Mouse (Mus musculus): ENCODE measurements around the gene Mns1. TPM values are rescaled to one million over a fixed set of nuclear protein-coding genes. Genes with fewer than 3 reads are reported as not detected.
"Not testable (repeated sequence)": the region's sequence is repeated elsewhere in the genome, so short reads cannot be mapped to it uniquely, and the experiment has no call there.

Gene Mns1
- polyA plus RNA-seq (2012; ENCODE audit: insufficient read depth, low replicate concordance), result 1.1 TPM in 1 of 2 replicates, not detected in the other

DNA sequence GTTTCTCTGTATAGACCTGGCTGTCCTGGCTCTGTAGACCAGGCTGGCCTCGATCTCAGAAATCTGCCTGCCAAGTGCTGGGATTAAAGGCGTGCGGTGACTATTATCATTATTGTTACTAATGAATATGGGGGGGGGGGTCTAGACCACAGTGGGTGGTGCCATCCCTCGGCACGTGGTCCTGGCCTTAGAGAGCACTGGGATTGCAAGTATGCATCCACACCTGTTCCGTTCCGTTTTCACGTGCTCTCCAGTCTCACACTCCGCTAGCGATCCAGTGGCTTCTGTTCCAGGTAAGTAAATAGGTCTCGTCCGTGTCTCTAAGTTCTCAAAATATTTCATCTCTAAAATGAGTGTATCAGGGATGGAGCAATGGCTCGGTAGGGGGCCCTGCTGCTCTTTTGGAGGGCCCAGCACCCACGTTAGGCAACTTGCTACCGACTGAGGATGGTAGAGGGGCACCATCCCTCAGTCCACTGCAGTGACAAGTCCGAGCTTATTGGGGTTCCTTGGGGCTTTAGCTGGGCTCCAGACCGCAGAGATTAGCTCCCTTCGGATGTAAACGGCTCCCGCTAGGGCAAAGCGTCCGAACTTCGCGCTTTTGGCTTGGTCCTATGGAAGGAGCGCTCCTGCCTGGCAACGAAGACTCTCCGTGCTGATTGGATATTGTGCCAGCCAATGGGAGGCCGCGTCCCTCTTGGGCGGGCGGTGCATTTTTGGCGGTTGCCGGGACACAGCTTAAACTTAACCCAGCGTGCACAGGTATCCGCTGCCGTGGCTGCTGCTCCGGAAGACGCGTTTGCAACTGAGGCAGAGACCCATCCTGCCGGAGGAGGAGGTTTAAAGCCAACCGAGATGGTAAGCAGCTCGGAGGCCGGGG is at the start of gene Mns1:
TSS of gene Mns1 (plus strand) at position 190 of the 880 bp plus-strand sequence.
- Histone ChIP-seq H3K36me3 (replicated peaks; ENCODE audit: low read length) (no peaks in the 10 kb centered on the region), H3K4me3 (replicated peaks) (peak within 1 kb of the TSS; percentile 91), H3K9me3 (no peaks in the 10 kb centered on the region), H3K4me1 (peaks cover 47% of the 10 kb centered on the region), H3K27me3 (replicated peaks) (no peaks in the 10 kb centered on the region)
- TF ChIP-seq FLI1 (IDR thresholded peaks at IDR 0.05; ENCODE audit: low read length), result no peak
- TF ChIP-seq GATA1 (IDR thresholded peaks at IDR 0.05; ENCODE audit: borderline replicate concordance, low read length), result no peak

GRCm38 (mm10) chr9:72388934-72389333 is 48.9 kb upstream of the Mns1 start:
- Histone ChIP-seq H3K9me3 (no peaks in the 10 kb centered on the region), H3K36me3 (replicated peaks; ENCODE audit: low read length) (no peaks in the 10 kb centered on the region), H3K4me1 (no peaks in the 10 kb centered on the region), H3K27me3 (replicated peaks) (peaks cover 12% of the 10 kb centered on the region), H3K4me3 (replicated peaks) (no peak overlapping the region)
- TF ChIP-seq GATA1 (IDR thresholded peaks at IDR 0.05; ENCODE audit: borderline replicate concordance, low read length), result no peak
- no peak for TF ChIP-seq FLI1 (IDR thresholded peaks at IDR 0.05; ENCODE audit: low read length)

GRCm38 (mm10) chr9:72389431-72390002 is 48.3 kb upstream of the Mns1 start:
- TF ChIP-seq GATA1 (IDR thresholded peaks at IDR 0.05; ENCODE audit: borderline replicate concordance, low read length) (no peak), FLI1 (IDR thresholded peaks at IDR 0.05; ENCODE audit: low read length) (no peak)
- H3K4me1 ChIP-seq, result no peaks in the 10 kb centered on the region

DNA sequence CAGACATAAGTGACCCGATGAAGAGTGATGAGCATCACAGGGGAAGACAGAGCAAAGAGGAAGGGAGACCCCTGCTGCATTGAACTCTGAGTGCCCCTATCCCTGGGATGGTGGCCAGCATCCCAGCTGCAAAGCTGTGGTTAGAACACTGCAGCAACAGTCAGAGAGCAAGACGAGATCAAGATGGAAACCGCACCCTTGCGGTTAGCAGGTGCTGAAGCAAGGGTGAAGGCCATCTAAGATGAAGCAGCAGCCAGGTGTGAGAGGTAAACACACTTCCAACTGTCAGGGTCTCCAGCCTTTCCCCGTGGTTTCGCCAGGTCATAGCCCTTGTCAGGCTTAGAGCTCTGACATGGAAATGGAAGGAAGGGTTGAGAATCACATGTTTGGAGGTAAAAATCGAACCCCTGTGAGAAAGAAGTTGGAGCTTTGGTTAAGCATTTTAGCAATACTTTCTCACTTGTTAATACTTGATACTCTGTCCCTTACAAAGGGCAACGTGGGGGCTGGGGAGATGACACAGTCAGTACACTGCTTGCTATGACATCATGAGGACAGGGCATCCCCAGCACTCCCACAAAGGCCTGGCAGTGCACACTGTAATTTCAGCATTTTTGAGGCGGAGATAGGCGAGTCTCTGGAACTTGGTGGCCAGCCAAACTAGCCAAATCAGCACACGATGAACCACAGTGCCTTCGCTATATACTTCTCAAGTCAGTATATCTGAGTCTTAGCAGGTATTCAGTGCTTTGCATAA is 47.3 kb upstream of the Mns1 start:
- TF ChIP-seq FLI1 (IDR thresholded peaks at IDR 0.05; ENCODE audit: low read length) (no peak), GATA1 (IDR thresholded peaks at IDR 0.05; ENCODE audit: borderline replicate concordance, low read length) (no peak)
- Histone ChIP-seq H3K4me3 (replicated peaks) (no peak overlapping the region), H3K27me3 (replicated peaks) (peaks cover 12% of the 10 kb centered on the region), H3K36me3 (replicated peaks; ENCODE audit: low read length) (no peaks in the 10 kb centered on the region), H3K9me3 (no peaks in the 10 kb centered on the region), H3K4me1 (no peaks in the 10 kb centered on the region)

More at GRCm38 (mm10) chr9:72389431-72390002, 48.3 kb upstream of the Mns1 start:
- no peak overlapping the region for H3K4me3 ChIP-seq (replicated peaks)
- H3K27me3 ChIP-seq (replicated peaks), result peaks cover 12% of the 10 kb centered on the region
- no peaks in the 10 kb centered on the region for H3K36me3 ChIP-seq (replicated peaks; ENCODE audit: low read length)
- no peaks in the 10 kb centered on the region for H3K9me3 ChIP-seq

DNA sequence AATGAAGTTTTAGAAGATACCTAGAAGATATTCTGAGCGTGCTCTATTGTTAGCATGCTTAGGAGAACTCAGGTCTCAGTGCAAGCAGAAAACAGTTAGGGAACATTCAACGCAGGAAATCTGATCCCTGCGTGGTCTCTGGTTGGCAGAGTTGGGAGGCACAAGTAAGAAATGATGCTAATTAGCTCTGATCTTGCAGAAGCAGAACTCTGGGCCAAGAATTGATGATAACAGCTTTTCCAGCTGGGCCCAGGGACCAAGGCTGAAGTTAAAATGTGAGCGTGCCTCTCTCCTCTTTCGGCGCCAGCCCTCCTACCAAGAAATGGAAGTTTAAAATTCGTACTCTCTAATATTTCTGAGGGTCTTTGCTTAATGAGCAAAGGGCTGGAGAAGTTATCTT is 45.1 kb upstream of the Mns1 start:
- Histone ChIP-seq H3K9me3 (no peaks in the 10 kb centered on the region), H3K36me3 (replicated peaks; ENCODE audit: low read length) (no peaks in the 10 kb centered on the region), H3K4me3 (replicated peaks) (no peak overlapping the region), H3K27me3 (replicated peaks) (peaks cover 20% of the 10 kb centered on the region), H3K4me1 (peaks cover 6% of the 10 kb centered on the region; the same call in 1 of the 2 replicates)
- TF ChIP-seq FLI1 (IDR thresholded peaks at IDR 0.05; ENCODE audit: low read length) (no peak), GATA1 (IDR thresholded peaks at IDR 0.05; ENCODE audit: borderline replicate concordance, low read length) (no peak)

GRCm38 (mm10) chr9:72393238-72393637 is 44.6 kb upstream of the Mns1 start:
- Histone ChIP-seq H3K27me3 (replicated peaks) (peaks cover 22% of the 10 kb centered on the region), H3K36me3 (replicated peaks; ENCODE audit: low read length) (no peaks in the 10 kb centered on the region), H3K4me3 (replicated peaks) (no peak overlapping the region), H3K9me3 (no peaks in the 10 kb centered on the region), H3K4me1 (peaks cover 8% of the 10 kb centered on the region; the same call in 1 of the 2 replicates)
- TF ChIP-seq GATA1 (IDR thresholded peaks at IDR 0.05; ENCODE audit: borderline replicate concordance, low read length) (no peak), FLI1 (IDR thresholded peaks at IDR 0.05; ENCODE audit: low read length) (no peak)

DNA sequence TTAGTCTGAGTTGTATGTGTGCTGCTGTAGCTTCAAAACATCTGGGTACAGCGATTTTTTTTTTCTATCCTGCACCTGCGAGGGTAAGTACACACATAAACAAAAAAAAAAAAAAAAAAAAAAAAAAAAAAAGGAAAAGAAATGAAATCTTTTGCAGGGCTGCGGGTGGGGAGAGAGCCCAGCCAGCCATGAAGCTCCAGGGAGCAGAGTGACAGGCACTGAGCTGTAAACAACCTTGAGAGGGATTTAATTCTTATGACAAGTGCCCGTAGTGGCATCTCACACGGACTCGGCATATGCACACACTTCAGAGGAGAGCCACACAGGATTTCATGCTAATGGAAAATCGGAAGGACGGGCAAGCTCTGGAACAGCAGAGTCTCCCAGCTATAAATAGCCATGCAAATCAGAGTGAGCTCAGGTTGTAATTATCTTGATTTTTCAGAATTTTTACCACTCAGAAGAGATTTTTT is 43.9 kb upstream of the Mns1 start:
- peaks cover 24% of the 10 kb centered on the region for H3K27me3 ChIP-seq (replicated peaks)
- H3K9me3 ChIP-seq, result no peaks in the 10 kb centered on the region
- H3K4me1 ChIP-seq, result peaks cover 8% of the 10 kb centered on the region; the same call in 1 of the 2 replicates
- H3K36me3 ChIP-seq (replicated peaks; ENCODE audit: low read length), result no peaks in the 10 kb centered on the region
- no peak overlapping the region for H3K4me3 ChIP-seq (replicated peaks)
- TF ChIP-seq FLI1 (IDR thresholded peaks at IDR 0.05; ENCODE audit: low read length) (no peak), GATA1 (IDR thresholded peaks at IDR 0.05; ENCODE audit: borderline replicate concordance, low read length) (no peak)

DNA sequence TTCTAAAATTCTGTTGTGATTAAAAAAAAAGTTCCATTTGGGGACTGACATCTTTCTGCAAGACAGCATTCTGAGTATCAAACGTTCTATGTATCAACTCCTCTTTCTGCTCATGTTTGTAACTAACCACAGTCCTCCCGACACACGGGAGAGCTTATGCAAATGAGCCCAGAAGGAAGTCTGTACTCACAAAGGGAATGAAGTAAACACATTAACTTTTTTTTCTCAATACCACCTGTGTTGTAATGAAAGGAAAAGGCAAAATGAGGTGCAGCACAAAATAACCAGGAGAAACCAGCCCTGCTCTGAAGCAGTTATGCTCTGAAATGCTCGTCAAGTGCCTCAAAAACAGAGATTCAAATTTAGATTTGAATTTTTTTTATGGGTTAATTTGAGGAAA is 37.7 kb upstream of the Mns1 start:
- no peak for TF ChIP-seq FLI1 (IDR thresholded peaks at IDR 0.05; ENCODE audit: low read length)
- TF ChIP-seq GATA1 (IDR thresholded peaks at IDR 0.05; ENCODE audit: borderline replicate concordance, low read length), result no peak
- no peaks in the 10 kb centered on the region for H3K36me3 ChIP-seq (replicated peaks; ENCODE audit: low read length)
- H3K27me3 ChIP-seq (replicated peaks), result peaks cover 22% of the 10 kb centered on the region
- no peak overlapping the region for H3K4me3 ChIP-seq (replicated peaks)
- H3K9me3 ChIP-seq, result no peaks in the 10 kb centered on the region
- peaks cover 8% of the 10 kb centered on the region; the same call in 1 of the 2 replicates for H3K4me1 ChIP-seq

GRCm38 (mm10) chr9:72401769-72402168 is 36.0 kb upstream of the Mns1 start:
- H3K27me3 ChIP-seq (replicated peaks), result peaks cover 25% of the 10 kb centered on the region
- not testable (repeated sequence) for H3K9me3 ChIP-seq; H3K36me3 ChIP-seq (replicated peaks; ENCODE audit: low read length); H3K4me1 ChIP-seq; H3K4me3 ChIP-seq (replicated peaks)
